Mouse (Mus musculus): ENCODE results near the gene L3mbtl3. TPM values are rescaled to one million over a fixed set of nuclear protein-coding genes. Genes with fewer than 3 reads are reported as not detected.

L3mbtl3 gene
- polyA plus RNA-seq, 2 experiments = 0.94 to 2.3 TPM

GRCm38 (mm10) chr10:26249426-26250165 lies 126.2 kb downstream of the L3mbtl3 start:
- H3K36me3 ChIP-seq (replicated peaks; ENCODE audit: control insufficient read depth, insufficient read depth, low read depth) = no peaks in the 10 kb centered on the region
- H3K4me2 ChIP-seq (ENCODE audit: low read depth) = no peak overlapping the region
- no peaks in the 10 kb centered on the region for H3K27me3 ChIP-seq (ENCODE audit: control insufficient read depth, insufficient read depth, low read length)
- H3K27ac ChIP-seq = no peak overlapping the region
- H3K4me1 ChIP-seq (replicated peaks; ENCODE audit: control insufficient read depth in 2 of 2, insufficient read depth in 2 of 2, low read length in 1 of 2) = no peaks in the 10 kb centered on the region
- DNase-seq (ENCODE audit: low read depth in 3 of 3, low spot score in 3 of 3) (no peak), ATAC-seq (ENCODE audit: insufficient read depth) (no peak)
- 60% methylated on average over 7 of the region's 7 CpGs for WGBS (ENCODE audit: insufficient replicate concordance)
- no peak overlapping the region for H3K9ac ChIP-seq (replicated peaks)
- no peaks in the 10 kb centered on the region for H3K9me3 ChIP-seq (ENCODE audit: control insufficient read depth, low read length)
- H3K4me3 ChIP-seq (ENCODE audit: insufficient read depth in 1 of 2, low read depth in 2 of 2, low read length in 2 of 2) = no peak overlapping the region
- TF ChIP-seq CTCF (IDR thresholded peaks at IDR 0.05; ENCODE audit: low read depth) (no peak), EP300 (IDR thresholded peaks at IDR 0.05; ENCODE audit: low read depth) (no peak)

GRCm38 (mm10) chr10:26244466-26244865 lies 131.3 kb downstream of the L3mbtl3 start:
- ATAC-seq (ENCODE audit: insufficient read depth) = no peak
- no peak overlapping the region for H3K27ac ChIP-seq
- no peak overlapping the region for H3K4me3 ChIP-seq (ENCODE audit: insufficient read depth in 1 of 2, low read depth in 2 of 2, low read length in 2 of 2)
- WGBS (ENCODE audit: insufficient replicate concordance) = 66% methylated on average over 6 of the region's 6 CpGs
- no peak overlapping the region for H3K4me2 ChIP-seq (ENCODE audit: low read depth)
- H3K9me3 ChIP-seq (ENCODE audit: control insufficient read depth, low read length) = no peaks in the 10 kb centered on the region
- no peak overlapping the region for H3K9ac ChIP-seq (replicated peaks)
- no peaks in the 10 kb centered on the region for H3K36me3 ChIP-seq (replicated peaks; ENCODE audit: control insufficient read depth, insufficient read depth, low read depth)
- TF ChIP-seq CTCF (IDR thresholded peaks at IDR 0.05; ENCODE audit: low read depth) = no peak
- TF ChIP-seq EP300 (IDR thresholded peaks at IDR 0.05; ENCODE audit: low read depth) = no peak
- H3K4me1 ChIP-seq (replicated peaks; ENCODE audit: control insufficient read depth in 2 of 2, insufficient read depth in 2 of 2, low read length in 1 of 2) = no peaks in the 10 kb centered on the region
- no peak for DNase-seq (ENCODE audit: low read depth in 3 of 3, low spot score in 3 of 3)
- H3K27me3 ChIP-seq (ENCODE audit: control insufficient read depth, insufficient read depth, low read length) = no peaks in the 10 kb centered on the region

- no peaks in the 10 kb centered on the region for H3K36me3 ChIP-seq (replicated peaks; ENCODE audit: control insufficient read depth, insufficient read depth, low read depth)
- no peaks in the 10 kb centered on the region for H3K27me3 ChIP-seq (ENCODE audit: control insufficient read depth, insufficient read depth, low read length)
- WGBS (ENCODE audit: insufficient replicate concordance) = 71% methylated on average over 3 of the region's 3 CpGs
- H3K4me3 ChIP-seq (ENCODE audit: insufficient read depth in 1 of 2, low read depth in 2 of 2, low read length in 2 of 2) = no peak overlapping the region
- DNase-seq (ENCODE audit: low read depth in 3 of 3, low spot score in 3 of 3) = no peak
- no peak for ATAC-seq (ENCODE audit: insufficient read depth)
- TF ChIP-seq CTCF (IDR thresholded peaks at IDR 0.05; ENCODE audit: low read depth) = no peak
- no peak for TF ChIP-seq EP300 (IDR thresholded peaks at IDR 0.05; ENCODE audit: low read depth)
- no peaks in the 10 kb centered on the region for H3K4me1 ChIP-seq (replicated peaks; ENCODE audit: control insufficient read depth in 2 of 2, insufficient read depth in 2 of 2, low read length in 1 of 2)
- no peak overlapping the region for H3K9ac ChIP-seq (replicated peaks)
- no peaks in the 10 kb centered on the region for H3K9me3 ChIP-seq (ENCODE audit: control insufficient read depth, low read length)
- no peak overlapping the region for H3K4me2 ChIP-seq (ENCODE audit: low read depth)
- no peak overlapping the region for H3K27ac ChIP-seq
Measured at GRCm38 (mm10) chr10:26243203-26243602, 132.6 kb downstream of the L3mbtl3 start.

GRCm38 (mm10) chr10:26239090-26239489 lies 136.7 kb downstream of the L3mbtl3 start:
- Histone ChIP-seq H3K27ac (no peak overlapping the region), H3K27me3 (ENCODE audit: control insufficient read depth, insufficient read depth, low read length) (no peaks in the 10 kb centered on the region), H3K4me1 (replicated peaks; ENCODE audit: control insufficient read depth in 2 of 2, insufficient read depth in 2 of 2, low read length in 1 of 2) (no peaks in the 10 kb centered on the region), H3K4me3 (ENCODE audit: insufficient read depth in 1 of 2, low read depth in 2 of 2, low read length in 2 of 2) (no peak overlapping the region), H3K36me3 (replicated peaks; ENCODE audit: control insufficient read depth, insufficient read depth, low read depth) (no peaks in the 10 kb centered on the region), H3K9me3 (ENCODE audit: control insufficient read depth, low read length) (no peaks in the 10 kb centered on the region), H3K4me2 (ENCODE audit: low read depth) (no peak overlapping the region), H3K9ac (replicated peaks) (no peak overlapping the region)
- TF ChIP-seq CTCF (IDR thresholded peaks at IDR 0.05; ENCODE audit: low read depth) = no peak
- no peak for TF ChIP-seq EP300 (IDR thresholded peaks at IDR 0.05; ENCODE audit: low read depth)
- WGBS (ENCODE audit: insufficient replicate concordance) = 20% methylated on average over 1 of the region's 1 CpGs
- no peak for DNase-seq (ENCODE audit: low read depth in 3 of 3, low spot score in 3 of 3)
- ATAC-seq (ENCODE audit: insufficient read depth) = no peak

GRCm38 (mm10) chr10:26238559-26238958 lies 137.2 kb downstream of the L3mbtl3 start:
- no peak for ATAC-seq (ENCODE audit: insufficient read depth)
- no peaks in the 10 kb centered on the region for H3K36me3 ChIP-seq (replicated peaks; ENCODE audit: control insufficient read depth, insufficient read depth, low read depth)
- no peaks in the 10 kb centered on the region for H3K9me3 ChIP-seq (ENCODE audit: control insufficient read depth, low read length)
- 39% methylated on average over 4 of the region's 4 CpGs for WGBS (ENCODE audit: insufficient replicate concordance)
- no peak overlapping the region for H3K4me2 ChIP-seq (ENCODE audit: low read depth)
- DNase-seq (ENCODE audit: low read depth in 3 of 3, low spot score in 3 of 3) = no peak
- H3K4me1 ChIP-seq (replicated peaks; ENCODE audit: control insufficient read depth in 2 of 2, insufficient read depth in 2 of 2, low read length in 1 of 2) = no peaks in the 10 kb centered on the region
- H3K9ac ChIP-seq (replicated peaks) = no peak overlapping the region
- no peak overlapping the region for H3K4me3 ChIP-seq (ENCODE audit: insufficient read depth in 1 of 2, low read depth in 2 of 2, low read length in 2 of 2)
- no peaks in the 10 kb centered on the region for H3K27me3 ChIP-seq (ENCODE audit: control insufficient read depth, insufficient read depth, low read length)
- H3K27ac ChIP-seq = no peak overlapping the region
- TF ChIP-seq EP300 (IDR thresholded peaks at IDR 0.05; ENCODE audit: low read depth) = no peak
- no peak for TF ChIP-seq CTCF (IDR thresholded peaks at IDR 0.05; ENCODE audit: low read depth)
